Mouse (Mus musculus) ES-E14 (cell line): ENCODE results near the gene Nanp. TPM values are rescaled to one million over a fixed set of nuclear protein-coding genes. Genes with fewer than 3 reads are reported as not detected.

Experiments used
- DNase-seq: peaks from one replicate; pipeline ENCODE4 v3.0.0-alpha.2; 2013; ENCODE audit warnings: low read depth, low spot score
- H3K27ac ChIP-seq: 2 replicates; pipeline ENCODE4 v1.5.1; 2012; ENCODE audit warnings: low read depth, mild to moderate bottlenecking, low read length, moderate library complexity, mixed read lengths; ENCODE audit not compliant: poor library complexity, insufficient read depth, severe bottlenecking
- H3K36me3 ChIP-seq: 2 replicates; pipeline ENCODE4 v1.6.1; 2012; ENCODE audit warnings: mild to moderate bottlenecking, low read length, moderate library complexity, mixed read lengths; ENCODE audit not compliant: control insufficient read depth, poor library complexity, insufficient read depth, severe bottlenecking
- H3K4me1 ChIP-seq, 2 experiments: fragments of 150-350 bp in 1 of 2; sonication (generic) in 1 of 2; 2 replicates each; pipeline ENCODE4 v1.6.1; 2012; ENCODE audit warnings: low read length in 2 of 2, mild to moderate bottlenecking in 1 of 2, mixed read lengths in 1 of 2; ENCODE audit not compliant: control insufficient read depth in 2 of 2, insufficient read depth in 2 of 2, poor library complexity in 1 of 2
- H3K4me3 ChIP-seq, 2 experiments: fragments of 150-350 bp in 1 of 2; sonication (generic) in 1 of 2; 2 replicates each; pipeline ENCODE4 v1.5.1; 2012; ENCODE audit warnings: low read length in 2 of 2, low read depth in 1 of 2, mild to moderate bottlenecking in 1 of 2, mixed read lengths in 1 of 2; ENCODE audit not compliant: insufficient read depth in 1 of 2, poor library complexity in 1 of 2, severe bottlenecking in 1 of 2
- H3K9ac ChIP-seq: 2 replicates; pipeline ENCODE4 v1.6.1; 2012; ENCODE audit warnings: low read depth, mild to moderate bottlenecking, low read length, mixed read lengths; ENCODE audit not compliant: poor library complexity, insufficient read depth, severe bottlenecking
- H3K9me3 ChIP-seq: fragments of 150-350 bp; sonication (generic); 2 replicates; pipeline ENCODE4 v1.6.1; 2012; ENCODE audit warnings: low read depth, mild to moderate bottlenecking, low read length; ENCODE audit not compliant: control insufficient read depth, insufficient read depth
- CHD2 ChIP-seq: IDR thresholded peaks from 2 replicates; pipeline ENCODE4 v1.6.1; 2014; ENCODE audit warnings: mild to moderate bottlenecking, low read depth, low read length, inconsistent platforms
- HCFC1 ChIP-seq: IDR thresholded peaks from 2 replicates; pipeline ENCODE4 v1.6.1; 2012; ENCODE audit warnings: low read length, inconsistent platforms, borderline replicate concordance; ENCODE audit not compliant: insufficient read depth
- MAFK ChIP-seq: IDR thresholded peaks from 2 replicates; pipeline ENCODE4 v1.6.1; 2014; ENCODE audit warnings: mild to moderate bottlenecking, low read depth, low read length, inconsistent platforms; ENCODE audit not compliant: insufficient read depth
- ZC3H11A ChIP-seq: IDR thresholded peaks from 2 replicates; pipeline ENCODE4 v1.6.1; 2012; ENCODE audit warnings: low read depth, mild to moderate bottlenecking, inconsistent platforms, low read length, borderline replicate concordance
- ZNF384 ChIP-seq: IDR thresholded peaks from 2 replicates; pipeline ENCODE4 v1.6.1; 2012; ENCODE audit warnings: low read depth, low read length, inconsistent platforms
- in situ Hi-C, 2 experiments: fragments of 600-800 bp; cut with MboI; formaldehyde crosslinking; loops; one replicate each; pipeline ENCODE4 v1.15.1; 2025; ENCODE audit warnings: low sequenced_read_pairs in 2 of 2, inconsistent platforms in 1 of 2; ENCODE audit not compliant: unreplicated experiment in 2 of 2
- total RNA-seq: library from RNA; depleted of rRNA; stranded (reverse); fragments of 300-350 nt; gene quantifications from 2 replicates; pipeline ENCODE4 v1.2.3, GENCODE M21; 2012

Nanp gene
- total RNA-seq, 1 experiment = 11.8 TPM

GRCm38 (mm10) chr2:150995324-150995723 is 43.9 kb downstream of the Nanp start:
- no peaks in the 10 kb centered on the region for H3K9me3 ChIP-seq
- DNase-seq = no peak
- in situ Hi-C loops = no loop called here
- H3K4me1 ChIP-seq = peaks cover 1 to 11% of the 10 kb centered on the region in 2 experiments; a peak in 1 of 4 replicates
- no peak overlapping the region for H3K4me3 ChIP-seq
- no peak overlapping the region for H3K27ac ChIP-seq
- TF ChIP-seq ZNF384 (no peak), ZC3H11A (no peak), HCFC1 (no peak)
- H3K36me3 ChIP-seq = no peaks in the 10 kb centered on the region
- no peak overlapping the region for H3K9ac ChIP-seq

DNA sequence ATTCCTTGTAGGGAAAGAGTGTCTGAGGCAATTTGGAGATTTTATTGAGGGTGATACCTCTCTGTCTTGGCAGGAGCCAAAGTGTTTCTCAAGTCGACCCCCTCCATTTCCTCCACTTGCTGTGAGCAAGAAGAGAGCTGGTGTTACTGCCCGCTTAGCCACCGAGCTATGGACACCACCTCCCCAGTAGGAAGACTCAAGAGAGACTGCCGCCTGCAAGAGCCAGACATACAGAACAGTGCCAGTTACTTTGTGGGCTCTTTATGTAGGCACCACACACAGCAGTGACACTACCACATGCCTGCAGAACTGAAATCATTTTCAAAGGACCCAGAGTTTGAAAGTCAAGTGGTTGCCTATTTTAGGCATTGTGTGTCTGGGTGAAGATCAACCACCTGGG is 48.1 kb downstream of the Nanp start:
- Histone ChIP-seq H3K27ac (no peak overlapping the region), H3K4me3 (no peak overlapping the region), H3K9me3 (no peaks in the 10 kb centered on the region), H3K36me3 (no peaks in the 10 kb centered on the region), H3K4me1 (no peaks in the 10 kb centered on the region), H3K9ac (no peak overlapping the region)
- TF ChIP-seq HCFC1 = no peak
- no peak for TF ChIP-seq ZC3H11A
- TF ChIP-seq MAFK = no peak
- TF ChIP-seq ZNF384 = no peak
- TF ChIP-seq CHD2 = no peak
- DNase-seq = no peak
- in situ Hi-C loops = no loop called here

- in situ Hi-C loops = no loop called here
- Histone ChIP-seq H3K27ac (no peak overlapping the region), H3K9ac (no peak overlapping the region), H3K36me3 (no peaks in the 10 kb centered on the region), H3K4me3 (no peak overlapping the region), H3K4me1 (no peaks in the 10 kb centered on the region), H3K9me3 (no peaks in the 10 kb centered on the region)
- DNase-seq = no peak
- TF ChIP-seq ZC3H11A = no peak
- TF ChIP-seq MAFK = no peak
These were observed 48.7 kb downstream of the Nanp start for GRCm38 (mm10) chr2:150990506-150990905.

- DNase-seq = no peak
- no peaks in the 10 kb centered on the region for H3K4me1 ChIP-seq
- no peaks in the 10 kb centered on the region for H3K36me3 ChIP-seq
- H3K27ac ChIP-seq = no peak overlapping the region
- no peaks in the 10 kb centered on the region for H3K9me3 ChIP-seq
- TF ChIP-seq ZC3H11A (no peak), HCFC1 (no peak), CHD2 (no peak)
- H3K9ac ChIP-seq = no peak overlapping the region
- H3K4me3 ChIP-seq = no peak overlapping the region
- in situ Hi-C loops = no loop called here
These were observed 53.8 kb downstream of the Nanp start for GRCm38 (mm10) chr2:150985359-150985758.

DNA sequence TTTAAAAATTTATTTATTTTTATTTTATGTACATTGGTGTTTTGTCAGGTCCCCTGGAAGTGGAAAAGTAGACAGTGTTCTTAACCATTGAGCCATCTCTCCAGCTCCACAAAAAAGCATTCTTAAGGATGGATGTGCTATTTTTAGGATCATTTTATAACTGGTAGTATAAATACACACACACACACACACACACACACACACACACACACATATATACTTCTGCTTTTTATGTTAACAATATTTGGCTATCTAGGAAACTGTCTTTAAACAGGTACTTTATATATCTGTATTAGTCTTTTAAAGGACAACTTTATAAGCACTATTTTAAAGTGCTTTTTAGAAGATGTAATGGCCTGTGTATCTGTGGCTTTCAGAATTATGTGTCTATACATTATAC is 57.1 kb downstream of the Nanp start:
- DNase-seq = no peak
- no peaks in the 10 kb centered on the region for H3K36me3 ChIP-seq
- H3K27ac ChIP-seq = no peak overlapping the region
- no peak for TF ChIP-seq CHD2
- TF ChIP-seq HCFC1 = no peak
- TF ChIP-seq ZC3H11A = no peak
- no peak for TF ChIP-seq ZNF384
- no peak for TF ChIP-seq MAFK
- H3K4me1 ChIP-seq = peaks cover 0 to 3% of the 10 kb centered on the region in 2 experiments; a peak in 1 of 4 replicates
- in situ Hi-C loops = no loop called here
- no peak overlapping the region for H3K4me3 ChIP-seq
- no peaks in the 10 kb centered on the region for H3K9me3 ChIP-seq
- H3K9ac ChIP-seq = no peak overlapping the region
